Mouse (Mus musculus) neutrophil, adult 5-6 weeks (primary cell): ENCODE measurements around the gene Nphp4. TPM values are rescaled to one million over a fixed set of nuclear protein-coding genes. Genes with fewer than 3 reads are reported as not detected.
A peak's percentile ranks its signal among the peaks of the same experiment; 100 is the strongest.

ENCODE experiments used
- ATAC-seq: fragments of 151-379, 151-347 bp; 2 replicates; pipeline ENCODE4 v1.8.0; 2017; ENCODE audit warnings: mild to moderate bottlenecking, moderate TSS enrichment; ENCODE audit not compliant: insufficient number of reproducible peaks, poor library complexity, low FRiP score, severe bottlenecking; ENCODE audit errors: extremely low read depth
- total RNA-seq: library from RNA; stranded (forward); fragments of 200-1000 nt; gene quantifications from 2 replicates; pipeline ENCODE4 v1.2.3, GENCODE M21; 2017

Nphp4 gene
- total RNA-seq, 1 experiment from 2014 or later, result 0.81 TPM

DNA sequence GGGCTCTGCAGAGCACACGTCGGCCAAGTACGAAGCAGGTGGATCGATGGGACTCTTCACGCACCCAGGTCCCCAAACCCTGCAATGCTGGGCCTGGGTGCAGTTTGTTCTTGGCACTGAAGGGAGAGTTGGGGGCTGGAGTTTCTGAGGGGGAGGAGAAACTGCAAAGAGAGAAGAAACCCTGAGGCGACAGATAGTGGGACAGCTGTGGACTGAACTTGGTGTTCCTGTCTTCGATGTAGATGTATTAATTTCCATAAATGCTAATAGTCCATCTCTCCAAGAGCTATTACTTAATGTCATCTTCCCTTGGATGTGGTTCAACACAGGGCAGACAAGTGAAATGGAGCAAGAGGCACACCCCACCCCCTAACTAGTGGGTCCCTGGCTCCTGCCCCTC, 565 bp upstream of the Nphp4 start:
- ATAC-seq, result no peak

DNA sequence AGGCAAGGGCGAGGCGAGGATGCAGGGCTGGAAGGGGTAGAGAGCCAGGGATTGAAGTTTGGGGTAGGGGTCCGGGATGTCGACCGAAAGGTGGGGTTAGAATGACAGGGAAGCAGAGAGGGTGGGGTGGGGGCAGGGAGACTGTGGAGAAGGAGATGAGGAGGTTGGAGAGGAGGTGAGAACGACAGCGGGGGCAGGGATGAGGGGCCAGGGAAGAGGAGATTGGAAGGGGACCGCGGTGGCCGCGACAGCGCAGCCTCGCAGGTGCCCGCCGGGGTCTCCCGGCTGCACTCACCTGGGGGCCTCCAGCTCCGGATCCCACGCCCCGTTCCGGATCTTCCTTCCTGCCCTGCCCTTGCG, 580 bp downstream of the Nphp4 start:
- no peak for ATAC-seq

DNA sequence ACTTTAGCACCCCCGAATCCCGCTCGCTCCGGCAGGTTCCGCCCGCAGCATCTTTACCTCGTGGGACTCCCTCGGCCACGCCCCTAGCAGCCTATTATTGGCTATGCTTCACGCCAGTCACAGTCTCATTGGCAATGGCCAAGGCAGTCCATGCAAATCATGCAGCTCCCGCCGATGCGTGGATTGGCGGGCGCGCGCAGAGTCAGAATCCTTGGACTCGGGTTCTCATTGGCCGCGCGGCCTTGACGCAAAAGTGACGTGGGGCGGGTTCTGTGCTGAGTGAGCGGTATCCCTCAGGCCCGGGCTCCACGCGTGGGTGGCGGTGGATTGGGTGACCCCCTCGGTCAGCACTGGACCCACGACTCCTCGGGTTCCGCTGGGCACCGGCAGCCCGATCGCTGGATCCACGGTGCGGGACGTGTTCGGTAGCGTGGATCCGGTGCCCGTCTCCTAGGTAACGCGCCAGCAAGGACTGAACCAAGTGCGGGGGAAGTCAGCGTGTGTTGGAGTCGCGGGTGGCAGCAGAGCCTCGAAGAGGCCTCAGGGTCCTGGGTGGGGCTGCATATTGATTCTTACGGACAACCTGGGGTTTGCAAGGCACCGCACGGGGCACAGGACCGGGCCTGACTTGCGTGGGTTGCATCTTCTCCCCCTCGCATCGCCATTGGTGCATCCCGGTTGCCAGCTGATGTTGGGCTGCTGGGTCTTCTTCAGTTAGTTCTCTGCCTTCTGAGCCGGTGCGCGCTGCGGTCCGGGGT, 1.1 kb downstream of the Nphp4 start, which contains the start of gene Kcnab2:
TSS of gene Kcnab2 (minus strand) at position 406 of the 758 bp plus-strand sequence.
- ATAC-seq, result peak; percentile 94

DNA sequence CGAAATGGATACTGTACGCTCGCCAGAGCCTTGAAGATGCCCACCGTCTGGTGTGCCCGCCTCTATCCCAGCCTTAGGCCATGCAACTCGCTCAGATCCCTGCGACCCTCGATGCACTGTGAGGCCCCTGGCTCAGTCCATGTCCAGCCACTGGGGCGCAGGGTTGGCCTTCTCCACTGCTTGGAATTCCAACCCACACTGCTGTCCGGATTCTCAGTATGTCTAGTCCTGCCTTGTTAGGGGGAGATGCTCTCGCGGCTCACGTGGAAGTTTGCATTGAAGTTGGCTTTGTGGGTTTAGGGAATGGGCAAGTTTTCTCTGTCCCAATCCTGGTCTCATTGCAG, 1.7 kb downstream of the Nphp4 start:
- no peak for ATAC-seq

DNA sequence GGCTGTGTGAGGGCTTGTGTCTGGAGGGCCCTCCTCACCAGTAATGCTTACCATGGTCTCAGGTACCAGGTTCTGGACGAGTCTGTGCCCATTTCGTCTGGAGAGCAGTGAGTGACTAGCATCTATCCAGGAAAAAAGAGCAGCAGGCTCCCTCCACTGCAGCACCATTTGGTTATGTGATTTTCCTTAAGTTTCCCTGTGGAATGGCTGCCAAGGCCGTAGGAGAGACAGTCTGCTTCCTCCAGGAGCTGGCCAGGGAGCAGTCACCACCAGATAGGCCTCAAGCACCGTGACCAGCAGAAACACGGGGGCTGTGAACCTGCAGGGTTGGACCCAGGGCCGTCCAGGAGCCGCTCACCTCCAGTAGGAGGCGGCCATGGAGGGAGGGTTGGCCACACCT, 3.9 kb downstream of the Nphp4 start:
- ATAC-seq, result no peak

DNA sequence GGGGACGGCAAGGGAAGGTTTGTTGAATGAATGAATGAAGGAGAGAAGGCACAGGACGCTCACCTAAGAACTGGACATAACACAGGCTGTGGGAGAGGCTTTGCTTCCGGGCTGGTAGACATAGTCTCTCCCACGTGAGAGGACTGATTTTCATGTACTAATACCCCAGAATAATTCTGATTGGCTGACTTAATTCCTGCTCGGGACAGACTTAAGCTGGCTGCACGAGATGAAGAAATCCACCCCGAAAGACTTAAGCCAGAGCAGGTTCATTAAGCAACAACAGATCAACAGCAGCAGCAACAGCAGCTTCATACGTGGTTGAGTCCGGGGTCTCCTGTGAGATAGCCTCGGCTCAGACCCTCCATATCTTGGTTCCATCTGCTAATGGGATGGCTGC, 11.5 kb downstream of the Nphp4 start:
- ATAC-seq, result no peak

DNA sequence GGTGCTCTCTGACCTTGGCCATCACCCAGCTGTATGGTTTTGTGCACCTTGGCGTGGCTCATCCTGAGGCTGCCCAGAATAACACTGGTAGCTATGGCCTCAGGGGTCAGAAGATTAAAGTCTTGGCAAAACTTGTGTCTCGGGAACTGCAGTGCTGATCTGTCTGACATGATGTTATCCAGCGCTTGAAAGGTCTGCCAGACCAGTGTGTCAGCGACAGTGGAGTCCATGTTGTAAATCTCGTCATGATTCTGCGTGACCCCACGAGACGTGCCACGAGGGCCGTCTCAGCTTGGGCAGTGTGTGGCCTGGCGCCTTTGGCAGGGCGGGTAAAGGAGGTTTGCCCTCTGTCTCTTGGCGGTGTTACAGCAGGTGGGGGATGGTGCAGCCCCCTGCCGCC, 13.8 kb downstream of the Nphp4 start:
- no peak for ATAC-seq

DNA sequence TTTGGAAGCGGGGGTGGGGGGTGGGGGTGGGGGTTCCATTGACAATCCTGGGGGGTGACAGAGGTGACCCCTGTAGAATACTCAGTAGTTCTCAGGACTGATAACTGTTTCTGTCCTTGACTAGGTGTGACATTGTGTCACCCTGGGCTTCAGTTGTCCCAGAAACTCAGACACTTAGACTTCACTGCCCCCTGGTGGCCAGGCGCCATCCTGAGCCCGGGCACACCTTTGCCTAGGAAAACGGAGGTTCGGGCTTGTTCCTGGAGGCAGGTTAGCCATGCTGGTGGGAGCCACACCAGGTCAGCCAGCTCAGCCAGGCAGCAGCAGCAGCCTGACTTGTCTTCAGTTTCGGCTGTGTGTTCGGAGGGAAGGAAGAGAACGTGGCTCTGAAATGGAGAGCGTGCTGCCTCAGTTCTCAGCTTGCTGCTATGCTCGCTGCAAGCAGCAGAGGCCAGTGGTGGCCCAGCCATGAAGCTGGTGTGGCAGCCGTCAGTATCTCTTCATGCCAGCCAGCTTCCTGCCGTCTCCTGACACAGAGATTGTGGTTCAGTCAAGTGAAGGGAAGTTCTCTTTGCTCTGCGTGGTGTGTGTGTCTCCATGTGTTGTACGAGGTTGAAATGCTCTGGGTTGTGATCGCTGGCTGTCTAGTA, 14.9 kb downstream of the Nphp4 start:
- ATAC-seq, result peak; percentile 59

DNA sequence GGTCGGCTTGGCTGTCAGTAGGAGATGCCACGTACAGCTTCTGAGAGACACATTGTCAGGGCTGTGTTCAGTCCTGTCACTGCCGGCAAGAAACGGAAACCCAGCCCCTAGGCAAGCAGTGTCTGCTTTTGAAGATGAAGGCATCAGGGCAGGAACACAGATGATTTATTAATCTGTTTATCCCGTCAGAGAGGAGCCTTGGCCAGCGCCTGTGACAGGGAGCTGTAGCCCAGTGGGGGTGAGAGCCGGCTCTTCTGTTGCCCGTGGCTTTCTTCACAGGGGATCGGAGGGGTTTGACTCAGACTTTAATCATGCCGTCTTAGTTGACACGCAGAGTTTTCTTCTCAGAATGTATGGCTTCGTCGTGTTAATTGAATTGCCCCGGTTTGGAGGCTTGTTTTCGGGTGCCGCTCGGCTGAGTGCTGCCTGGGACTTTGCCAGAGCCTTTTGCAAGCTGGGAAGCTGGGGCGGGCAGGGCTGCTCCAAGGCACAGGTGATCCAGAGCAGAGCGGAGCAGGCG, 17.9 kb downstream of the Nphp4 start:
- no peak for ATAC-seq

DNA sequence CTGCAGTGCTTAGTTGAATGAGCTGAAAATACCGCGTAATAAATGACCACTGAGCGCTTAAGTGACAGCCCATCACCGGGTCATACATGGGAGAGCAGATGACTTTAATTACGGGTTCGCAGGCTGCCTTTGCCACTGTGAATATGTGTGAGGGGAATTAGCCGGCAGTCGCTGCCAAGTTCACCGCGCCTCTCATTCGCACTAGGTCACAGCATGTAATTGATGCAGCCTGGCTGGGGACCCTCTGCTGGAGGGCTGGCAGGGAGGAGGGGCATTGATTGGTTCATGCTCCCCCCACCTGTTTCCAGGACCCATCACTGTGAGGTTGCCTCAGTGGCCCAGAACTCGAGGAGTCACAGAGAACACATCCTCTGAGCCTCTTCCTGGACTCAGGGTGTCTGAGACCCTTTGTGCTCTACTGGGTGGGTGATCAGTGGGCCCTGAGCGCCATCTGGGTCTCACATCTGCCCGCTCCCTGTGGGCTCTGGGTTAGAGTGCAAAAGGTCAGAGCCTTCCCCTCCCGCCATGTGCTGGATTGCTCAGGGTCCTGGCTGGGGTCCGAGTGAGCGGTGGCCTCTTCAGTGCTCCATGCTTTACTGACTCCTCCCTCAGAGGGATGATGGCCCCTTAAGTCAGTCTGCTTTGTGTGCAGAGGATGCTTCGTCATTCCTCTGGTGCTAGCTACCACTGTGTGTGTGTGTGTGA, 35.9 kb downstream of the Nphp4 start:
- ATAC-seq, result no peak

DNA sequence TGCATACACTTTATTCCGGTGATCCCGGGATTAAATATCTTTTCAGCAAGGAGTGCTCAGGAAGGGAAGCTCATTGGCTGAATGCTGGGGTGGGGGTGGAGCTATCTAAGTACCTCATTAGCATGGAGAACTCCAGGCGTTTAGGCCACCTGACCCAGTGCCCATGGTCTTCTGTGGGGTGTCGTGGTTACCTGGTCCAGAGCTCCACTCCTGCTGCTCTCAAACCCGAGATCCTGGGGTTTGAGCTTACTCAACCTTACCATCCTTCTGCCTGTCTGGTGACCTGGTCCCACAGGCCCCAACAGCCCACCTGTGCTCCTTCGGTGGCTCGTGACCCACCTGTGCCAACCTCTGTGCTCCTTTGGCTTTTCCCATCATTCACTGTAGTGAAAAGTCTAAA, 38.4 kb downstream of the Nphp4 start:
- ATAC-seq, result no peak

DNA sequence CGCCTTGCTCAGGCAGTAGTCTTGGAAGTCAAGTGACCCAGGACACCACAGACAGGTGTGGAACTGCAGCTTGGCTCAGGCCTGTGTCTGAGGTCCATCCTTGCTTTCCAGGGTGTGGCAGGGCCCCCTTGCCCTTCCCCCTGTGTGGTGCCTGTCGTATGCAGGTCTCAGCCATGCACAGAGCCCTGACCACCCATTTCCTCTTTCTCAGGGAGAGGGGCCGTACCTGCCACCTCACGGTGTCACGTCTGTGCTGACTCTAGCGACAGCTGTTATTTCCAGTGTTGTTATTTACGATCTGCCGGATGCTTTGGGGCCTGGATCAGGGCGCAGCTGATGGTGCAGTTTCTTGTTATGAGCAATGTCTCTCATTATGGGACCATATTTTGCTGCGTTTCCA, 42.6 kb downstream of the Nphp4 start:
- no peak for ATAC-seq

DNA sequence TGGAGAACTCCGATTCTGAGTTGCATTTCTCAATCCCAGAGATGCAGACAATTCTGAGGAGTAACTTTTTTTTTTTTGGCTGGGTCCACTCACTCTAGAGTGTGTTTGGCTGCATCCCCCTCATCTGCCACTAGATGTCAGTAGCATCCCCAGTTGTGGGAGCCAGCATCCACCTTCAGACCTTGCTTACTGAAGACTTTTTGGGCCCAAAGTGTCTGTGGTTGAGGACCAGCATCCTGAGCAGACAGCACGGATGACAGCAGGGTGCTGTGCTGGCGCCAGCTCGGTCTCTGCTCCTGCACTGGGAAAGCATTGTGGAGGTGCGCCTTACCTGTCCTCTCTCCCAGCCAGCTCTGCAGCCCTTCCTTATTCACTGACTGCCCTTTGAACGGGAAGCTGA, 43.6 kb downstream of the Nphp4 start:
- ATAC-seq, result no peak

DNA sequence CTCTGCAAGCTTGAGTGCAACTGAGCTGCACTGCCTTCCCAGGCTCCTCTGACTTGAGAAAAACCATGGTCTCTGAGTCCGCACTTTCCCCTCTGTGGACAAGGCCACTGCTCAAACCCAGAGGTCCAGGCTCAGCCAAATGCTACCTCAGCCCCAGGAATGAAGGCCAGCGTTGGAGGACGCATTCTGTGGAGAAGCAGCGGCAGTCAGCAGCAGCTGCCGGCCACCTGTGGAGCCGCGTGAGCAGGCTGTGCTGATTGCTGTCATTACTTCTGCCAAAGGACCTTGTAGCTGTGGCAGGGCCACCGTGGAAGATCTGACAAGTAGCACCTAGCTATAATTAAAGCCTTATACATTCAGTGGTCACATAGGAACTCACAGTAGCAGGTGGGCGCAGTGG, 56.4 kb downstream of the Nphp4 start:
- ATAC-seq, result no peak

DNA sequence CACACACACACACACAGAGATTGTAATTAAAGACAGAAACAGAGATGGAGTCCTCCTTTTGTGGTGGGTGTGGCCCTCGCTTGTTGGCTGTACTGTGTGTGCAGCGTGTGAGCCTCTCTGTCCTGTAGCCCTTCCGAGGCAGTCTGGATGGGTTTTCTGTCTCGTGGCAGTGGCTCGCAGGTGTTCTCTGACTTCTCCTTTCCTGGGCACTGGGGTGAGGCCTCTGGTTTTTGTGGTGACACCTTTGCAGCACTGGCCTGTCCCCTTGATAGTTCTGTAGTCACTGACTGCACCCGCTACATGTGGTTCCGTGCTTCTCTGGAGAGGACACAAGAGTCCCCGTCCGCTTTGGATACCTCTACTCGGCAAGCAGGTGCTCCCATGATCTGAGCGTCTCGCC, 63.2 kb downstream of the Nphp4 start:
- ATAC-seq, result no peak

DNA sequence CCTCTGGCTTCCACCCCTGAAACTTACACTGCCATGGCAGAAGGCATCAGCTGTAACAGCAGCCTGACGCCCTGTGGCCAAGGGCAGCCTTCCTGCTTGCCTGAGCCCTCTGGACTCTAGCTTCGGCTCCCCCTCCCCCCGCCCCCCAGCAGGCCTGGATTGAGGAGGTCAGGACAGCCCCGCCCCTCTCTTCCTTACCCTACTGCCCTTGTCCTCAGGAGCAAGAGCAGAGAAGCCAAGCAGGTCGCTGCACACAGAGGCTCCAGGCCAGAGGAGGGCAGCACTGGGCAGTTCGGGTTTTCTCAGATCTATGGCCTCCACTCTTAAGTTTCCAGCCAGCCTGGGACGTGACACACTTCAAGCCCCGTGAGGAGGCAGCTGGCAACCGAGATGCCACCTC, 64.7 kb downstream of the Nphp4 start:
- ATAC-seq, result no peak

DNA sequence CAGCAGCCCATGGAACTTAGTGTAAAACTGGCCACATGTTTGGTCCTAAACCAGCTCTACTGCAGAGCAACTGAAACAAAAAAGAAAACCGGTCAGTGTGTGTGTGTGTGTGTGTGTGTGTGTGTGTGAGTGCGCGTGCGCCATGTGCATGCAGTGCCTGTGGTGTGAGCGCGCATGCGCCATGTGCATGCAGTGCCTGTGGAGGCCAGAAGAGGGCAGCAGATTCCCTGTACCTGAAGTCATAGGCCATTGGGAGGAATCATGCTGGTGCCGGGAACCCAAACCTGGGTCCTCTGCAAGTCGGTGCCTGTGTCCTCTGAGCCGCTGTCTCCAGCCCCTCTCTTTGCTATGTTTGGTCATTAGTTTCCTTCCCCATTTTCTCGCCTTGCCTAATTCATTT, 65.9 kb downstream of the Nphp4 start:
- no peak for ATAC-seq

DNA sequence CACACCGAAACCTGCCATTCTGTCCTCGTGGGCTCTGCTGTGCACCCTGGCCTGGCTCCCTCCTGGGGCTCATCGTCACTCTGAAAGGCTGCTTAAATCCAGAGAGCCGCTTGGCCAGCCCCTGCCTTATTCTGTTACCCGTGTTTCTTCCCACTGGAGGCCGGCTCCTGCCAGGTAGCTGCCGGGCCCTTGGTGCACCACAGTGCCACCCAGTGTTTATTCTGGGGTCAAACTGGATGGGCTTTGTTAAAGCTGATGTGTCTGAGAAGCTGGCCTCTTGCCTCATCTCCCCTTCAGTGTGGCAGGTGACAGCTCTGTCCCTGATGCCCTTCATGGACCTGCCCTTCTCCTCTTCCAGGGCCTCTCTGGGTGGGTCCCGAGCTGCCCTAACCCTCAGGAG, 70.0 kb downstream of the Nphp4 start:
- ATAC-seq, result no peak

DNA sequence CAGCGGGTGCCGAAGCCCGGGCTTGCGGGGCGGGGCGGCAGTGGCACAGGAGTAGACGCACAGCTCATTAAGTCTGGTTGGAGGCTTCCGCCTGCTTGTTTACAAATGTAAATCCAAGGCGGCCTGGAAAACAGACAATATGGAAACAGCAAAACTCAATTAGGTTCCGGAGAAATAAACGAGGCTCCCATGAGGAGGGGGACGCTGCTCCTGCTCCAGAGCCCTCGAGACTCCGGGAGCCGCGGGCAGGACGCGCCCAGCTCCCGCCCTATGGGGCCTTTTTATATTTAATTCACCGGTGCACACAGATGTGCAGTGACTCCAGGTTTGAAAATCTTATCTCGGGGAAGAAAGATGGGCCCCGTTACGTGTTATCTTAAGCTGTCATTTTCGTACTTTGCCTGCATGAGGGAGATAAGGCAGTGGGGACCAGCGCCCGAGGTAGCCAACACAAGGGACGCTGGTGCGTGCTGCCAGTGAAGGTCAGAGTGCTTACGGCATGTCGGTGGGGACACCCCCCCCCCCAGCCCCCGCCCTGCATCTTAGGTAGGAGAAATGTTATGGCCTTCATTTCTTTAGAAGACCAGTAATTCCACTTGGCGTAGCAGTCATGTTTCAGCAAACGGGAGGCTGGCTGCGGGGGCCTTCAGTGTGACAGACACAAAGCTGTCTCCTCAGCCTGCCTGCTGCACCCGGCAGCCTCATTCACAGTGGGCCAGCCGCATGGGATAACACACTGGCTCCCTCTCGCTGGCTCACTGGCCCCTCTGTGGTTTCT, 71.6 kb downstream of the Nphp4 start:
- no peak for ATAC-seq
